Mouse (Mus musculus): ENCODE data around the gene Vmn2r107. TPM values are rescaled to one million over a fixed set of nuclear protein-coding genes. Genes with fewer than 3 reads are reported as not detected.

The Vmn2r107 gene
- total RNA-seq (2022): not detected

GRCm38 (mm10) chr17:20344942-20345341 is at the start of gene Vmn2r107:
Gene Vmn2r107 (plus strand): TSS chr17:20345242.
- DNase-seq: no peak

- DNase-seq: no peak
These were observed 39.3 kb upstream of the Vmn2r107 start for GRCm38 (mm10) chr17:20305790-20306189.

GRCm38 (mm10) chr17:20399105-20399504 is 54.1 kb downstream of the Vmn2r107 start:
- no peak for DNase-seq

GRCm38 (mm10) chr17:20413846-20414245 is 68.8 kb downstream of the Vmn2r107 start, which contains the start of gene Vmn1r224:
Gene Vmn1r224 (plus strand): TSS chr17:20414146.
- DNase-seq: no peak

Other genes with a start within 250 kb of the Vmn2r107 start
- gene Fpr-rs7, start 231.0 kb upstream of the Vmn2r107 start, total RNA-seq (2022): not detected
- not detected for gene Fpr-rs6, start 162.1 kb upstream of the Vmn2r107 start, total RNA-seq (2022)
- gene Vmn2r105, start 110.2 kb upstream of the Vmn2r107 start, total RNA-seq (2022): not detected
- not detected for gene Vmn2r106, start 59.7 kb upstream of the Vmn2r107 start, total RNA-seq (2022)
- not detected for gene Vmn1r224, start 68.9 kb downstream of the Vmn2r107 start, total RNA-seq (2022)
- gene Vmn2r108, start 136.1 kb downstream of the Vmn2r107 start, total RNA-seq (2022): not detected
- not detected for gene Vmn1r225, start 152.9 kb downstream of the Vmn2r107 start, total RNA-seq (2022)
- gene Vmn2r109, start 219.5 kb downstream of the Vmn2r107 start, total RNA-seq (2022): not detected